ENCODE assay signal across 18 mouse cellular contexts in the genomic region with DNA sequence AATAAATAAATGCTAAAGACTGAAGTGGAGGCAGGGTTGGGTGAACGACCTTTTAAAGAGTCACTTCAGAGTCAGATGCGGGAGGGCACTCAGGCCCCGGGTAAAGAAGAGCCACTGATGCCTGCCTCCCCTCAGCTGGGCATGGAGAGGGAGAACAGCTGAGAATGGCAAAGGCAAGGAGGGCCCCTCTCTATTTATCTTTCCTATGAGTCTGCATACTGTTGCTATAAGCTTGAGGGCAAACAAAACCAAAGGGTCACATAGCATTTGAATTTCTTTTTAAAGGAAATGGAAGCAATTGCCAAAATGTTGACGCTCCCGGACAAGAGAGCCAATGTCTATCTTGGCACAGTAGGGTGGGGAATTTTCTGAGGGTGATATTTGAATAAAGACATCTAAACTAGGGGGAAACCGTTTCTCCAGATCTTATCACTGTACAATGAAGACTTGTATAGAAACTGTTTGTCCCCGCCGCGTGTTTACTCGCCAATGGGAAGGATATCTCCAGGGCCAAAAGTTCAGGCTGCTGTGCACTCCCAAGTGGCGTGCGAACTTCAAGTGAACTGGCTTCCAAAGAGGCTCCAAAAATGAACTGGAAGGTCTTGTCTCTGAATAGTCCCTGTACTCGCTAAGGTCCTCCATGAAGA. TPM values are rescaled to one million over a fixed set of nuclear protein-coding genes. Genes with fewer than 3 reads are reported as not detected.
DNase-seq lines count a peak whose midpoint lies in the region; ATAC-seq and TF ChIP-seq lines count a peak whose summit lies in the region.
"Had no signal": no experiment of that assay in that cellular context is flagged by ENCODE, and none has a peak within 500 bp of the region (broad histone marks: within the 10 kb centered on the region; RNA-seq: fewer than 3 reads in every experiment).

No protein-coding gene starts in this region.

- TF ChIP-seq CTCF in kidney, adult 2 months (conservative IDR thresholded peaks at IDR 0.05; ENCODE audit: insufficient read depth, insufficient read length, low read depth, low read length): no peak
- TF ChIP-seq CTCF in liver, postnatal 0 days (IDR thresholded peaks at IDR 0.05; ENCODE audit: low read depth): no peak
- TF ChIP-seq CTCF in lung, postnatal 0 days (IDR thresholded peaks at IDR 0.05): no peak
- no peak for TF ChIP-seq CTCF in small intestine, adult 2 months (IDR thresholded peaks at IDR 0.05; ENCODE audit: extremely low read depth, insufficient read length, insufficient replicate concordance, low read depth, low read length)

- H3K4me1 ChIP-seq in kidney, adult 2 months (ENCODE audit: control insufficient read depth, insufficient read depth, low read length): no peaks in the 10 kb centered on the region; the same call in 1 of the 2 replicates
- no peaks in the 10 kb centered on the region for H3K4me1 ChIP-seq in liver, postnatal 0 days (ENCODE audit: insufficient read depth)
- H3K4me1 ChIP-seq in liver, embryonic 11.5 days (replicated peaks; ENCODE audit: control insufficient read depth, insufficient read depth, low read length): no peaks in the 10 kb centered on the region
- H3K4me1 ChIP-seq in lung, postnatal 0 days (ENCODE audit: insufficient read depth, low read depth, low read length): peaks cover 7% of the 10 kb centered on the region; the same call in 1 of the 2 replicates
- no peaks in the 10 kb centered on the region; the same call in 1 of the 2 replicates for H3K4me1 ChIP-seq in small intestine, adult 2 months (ENCODE audit: control insufficient read depth, insufficient read depth, insufficient read length, low read length)

- no peak for ATAC-seq in liver, postnatal 0 days
- no peak for ATAC-seq in liver, embryonic 11.5 days (replicated peaks; ENCODE audit: low FRiP score)
- ATAC-seq in lung, postnatal 0 days: peak; percentile 81
- ATAC-seq: forebrain, postnatal 0 days had no signal

- H3K27ac ChIP-seq in kidney, adult 2 months (ENCODE audit: insufficient read depth, low read depth, low read length): no peak overlapping the region
- no peak overlapping the region for H3K27ac ChIP-seq in liver, postnatal 0 days (ENCODE audit: low read depth)
- H3K27ac ChIP-seq in liver, embryonic 11.5 days (ENCODE audit: low read depth, low read length): no peak overlapping the region
- peak overlapping the region; percentile 10; the same call in 1 of the 2 replicates for H3K27ac ChIP-seq in lung, postnatal 0 days (ENCODE audit: low read length)
- peak overlapping the region; percentile 63 for H3K27ac ChIP-seq in small intestine, adult 2 months (ENCODE audit: insufficient read depth, low read depth, low read length)
- H3K27ac ChIP-seq: forebrain, embryonic 10.5 days; liver, embryonic 14.5 days had no signal

- 66% methylated on average over 13 of the region's 13 CpGs for WGBS in kidney, adult 2 months
- WGBS in liver, postnatal 0 days (ENCODE audit: insufficient replicate concordance): 62% methylated on average over 13 of the region's 13 CpGs
- 76% methylated on average over 13 of the region's 13 CpGs for WGBS in liver, embryonic 11.5 days
- WGBS in lung, postnatal 0 days: 21% methylated on average over 13 of the region's 13 CpGs
- 58% methylated on average over 13 of the region's 13 CpGs for WGBS in small intestine, adult 2 months

- H3K36me3 ChIP-seq in kidney, adult 2 months (ENCODE audit: control insufficient read depth, insufficient read depth, low read length): no peaks in the 10 kb centered on the region
- H3K36me3 ChIP-seq in liver, postnatal 0 days (replicated peaks; ENCODE audit: insufficient read depth, low read length): no peaks in the 10 kb centered on the region
- no peaks in the 10 kb centered on the region for H3K36me3 ChIP-seq in liver, embryonic 11.5 days (ENCODE audit: control insufficient read depth, insufficient read depth, low read length)
- H3K36me3 ChIP-seq in lung, postnatal 0 days (ENCODE audit: insufficient read depth, low read length): no peaks in the 10 kb centered on the region
- H3K36me3 ChIP-seq in small intestine, adult 2 months (ENCODE audit: control insufficient read depth, insufficient read depth, low read length): no peaks in the 10 kb centered on the region
- H3K36me3 ChIP-seq: forebrain, embryonic 10.5 days had no signal

- no peaks in the 10 kb centered on the region for H3K27me3 ChIP-seq in kidney, adult 2 months (replicated peaks; ENCODE audit: control insufficient read depth, insufficient read depth, low read length)
- H3K27me3 ChIP-seq in liver, postnatal 0 days (ENCODE audit: insufficient read depth, low read length): no peaks in the 10 kb centered on the region
- no peaks in the 10 kb centered on the region for H3K27me3 ChIP-seq in liver, embryonic 11.5 days (replicated peaks; ENCODE audit: control insufficient read depth, insufficient read depth, low read length)
- H3K27me3 ChIP-seq in lung, postnatal 0 days (replicated peaks; ENCODE audit: insufficient read depth, low read length): no peaks in the 10 kb centered on the region
- H3K27me3 ChIP-seq in small intestine, adult 2 months (ENCODE audit: control insufficient read depth, insufficient read depth, low read length): no peaks in the 10 kb centered on the region

- H3K9me3 ChIP-seq in liver, postnatal 0 days (ENCODE audit: low read length): no peaks in the 10 kb centered on the region
- H3K9me3 ChIP-seq in liver, embryonic 11.5 days (ENCODE audit: control insufficient read depth, low read length): no peaks in the 10 kb centered on the region
- no peaks in the 10 kb centered on the region for H3K9me3 ChIP-seq in lung, postnatal 0 days (ENCODE audit: low read length)
- H3K9me3 ChIP-seq: forebrain, embryonic 10.5 days; megakaryocyte, embryonic 14.5 days had no signal

- H3K4me2 ChIP-seq in liver, postnatal 0 days (ENCODE audit: low read depth, low read length): no peak overlapping the region
- H3K4me2 ChIP-seq in liver, embryonic 11.5 days: no peak overlapping the region
- no peak overlapping the region for H3K4me2 ChIP-seq in lung, postnatal 0 days (replicated peaks; ENCODE audit: low read depth, low read length)
- H3K4me2 ChIP-seq: heart, embryonic 11.5 days had no signal

- TF ChIP-seq POLR2A in kidney, adult 2 months (IDR thresholded peaks at IDR 0.05; ENCODE audit: low read depth, low read length): no peak
- no peak for TF ChIP-seq POLR2A in small intestine, adult 2 months (IDR thresholded peaks at IDR 0.05; ENCODE audit: low read depth, low read length)

- no peak overlapping the region for H3K4me3 ChIP-seq in kidney, adult 2 months (ENCODE audit: insufficient read depth, low read depth, low read length)
- H3K4me3 ChIP-seq in liver, postnatal 0 days (ENCODE audit: low read depth, low read length): no peak overlapping the region
- H3K4me3 ChIP-seq in liver, embryonic 11.5 days (ENCODE audit: low read depth, low read length): no peak overlapping the region
- H3K4me3 ChIP-seq in lung, postnatal 0 days (ENCODE audit: low read depth, low read length): no peak overlapping the region
- no peak overlapping the region for H3K4me3 ChIP-seq in small intestine, adult 2 months (ENCODE audit: low read depth, low read length)
- H3K4me3 ChIP-seq: forebrain, embryonic 10.5 days; myocyte had no signal

- DNase-seq in kidney, adult 2 months: peak; percentile 47
- DNase-seq in kidney, postnatal 4 days: no peak
- no peak for DNase-seq in liver, postnatal 0 days
- no peak for DNase-seq in liver, embryonic 11.5 days (ENCODE audit: low spot score)
- peak; percentile 74 for DNase-seq in lung, postnatal 0 days (ENCODE audit: low spot score)
- no peak for DNase-seq in testis, postnatal 10 days (ENCODE audit: low spot score)
- DNase-seq: adrenal gland, adult 8-10 months; cerebellum, adult 9-10 months; forebrain, postnatal 0 days; layer of hippocampus, adult 9-11 months; midbrain, embryonic 14.5 days; spleen, adult 18-20 months had no signal

- TF ChIP-seq EP300 in liver, postnatal 0 days (IDR thresholded peaks at IDR 0.05; ENCODE audit: low read depth): peak; percentile 34; the same call in 1 of the 2 replicates
- TF ChIP-seq EP300 in lung, postnatal 0 days (IDR thresholded peaks at IDR 0.05): peak; percentile 97

- no peak overlapping the region for H3K9ac ChIP-seq in liver, postnatal 0 days (replicated peaks)
- H3K9ac ChIP-seq in liver, embryonic 11.5 days (ENCODE audit: low read depth, low read length): no peak overlapping the region
- H3K9ac ChIP-seq in lung, postnatal 0 days (replicated peaks; ENCODE audit: low read depth): no peak overlapping the region
- H3K9ac ChIP-seq: forebrain, postnatal 0 days; liver, embryonic 14.5 days had no signal

RNA-seq across cellular contexts. Expression of a gene that starts 10.1 kb away (rescaled TPM):
- polyA plus RNA-seq in kidney, adult 2 months (2012; rRNA removed): 0.08 and 0.13 TPM in 2 replicates
- 0.05 TPM in 1 of 2 replicates, not detected in the other for polyA plus RNA-seq in liver, postnatal 0 days (2015; fragmentation: Nextera tagmentation; extraction: Ambion mirVana)
- polyA plus RNA-seq in liver, embryonic 11.5 days (2014; fragmentation: Nextera tagmentation; extraction: Ambion mirVana): 0.09 and 0.11 TPM in 2 replicates
- polyA plus RNA-seq in lung, postnatal 0 days (2015; fragmentation: Nextera tagmentation; extraction: Ambion mirVana): 0.30 and 0.54 TPM in 2 replicates
- 0.05 TPM in 1 of 2 replicates, not detected in the other for polyA plus RNA-seq in small intestine, adult 2 months (2012; rRNA removed)

Comparison
In these comparisons a context has a peak if more than half of its experiments do, and no peak if none do; other contexts are left out.
1. DNase-seq: peak in kidney, adult 2 months (single experiment) and lung, postnatal 0 days (single experiment); none in kidney, postnatal 4 days (0 of 2), liver, postnatal 0 days (single experiment), liver, embryonic 11.5 days (single experiment) and testis, postnatal 10 days (single experiment).
2. H3K27ac ChIP-seq: peak in lung, postnatal 0 days (single experiment) and small intestine, adult 2 months (single experiment); none in kidney, adult 2 months (single experiment), liver, postnatal 0 days (single experiment) and liver, embryonic 11.5 days (single experiment).